Mouse (Mus musculus): ENCODE data around the gene Ptprm. TPM values are rescaled to one million over a fixed set of nuclear protein-coding genes. Genes with fewer than 3 reads are reported as not detected.

Ptprm gene
- total and polyA plus RNA-seq, 3 experiments: not detected

- H3K4me3 ChIP-seq (ENCODE audit: control insufficient read depth in 1 of 2, insufficient read depth in 1 of 2, low read depth in 2 of 2, low read length in 2 of 2): no peak overlapping the region
- TF ChIP-seq ZNF384 (IDR thresholded peaks at IDR 0.05; ENCODE audit: low read depth, low read length) (no peak), MAFK (IDR thresholded peaks at IDR 0.05; ENCODE audit: borderline replicate concordance, low read depth, low read length) (0 out of 2 replicates have a peak, but pooled peaks have one; percentile 30)
- H3K79me2 ChIP-seq (ENCODE audit: control insufficient read depth, insufficient read depth, low read length, poor library complexity): no peaks in the 10 kb centered on the region
- no peaks in the 10 kb centered on the region for H3K4me1 ChIP-seq (ENCODE audit: control insufficient read depth in 1 of 2, insufficient read depth in 2 of 2, low read length in 2 of 2)
- H3K36me3 ChIP-seq (ENCODE audit: control insufficient read depth in 1 of 2, insufficient read depth in 2 of 2, low read length in 2 of 2): no peaks in the 10 kb centered on the region
- no peaks in the 10 kb centered on the region for H3K27me3 ChIP-seq (ENCODE audit: control insufficient read depth in 1 of 2, insufficient read depth in 2 of 2, low read length in 2 of 2)
- no peaks in the 10 kb centered on the region for H3K9me3 ChIP-seq (replicated peaks; ENCODE audit: insufficient read depth, low read length)
- no peak overlapping the region for H3K27ac ChIP-seq (ENCODE audit: control insufficient read depth, low read depth, low read length)
- H3K9ac ChIP-seq (ENCODE audit: control insufficient read depth, low read depth, low read length, poor library complexity, severe bottlenecking): no peak overlapping the region
- DNase-seq (ENCODE audit: low read depth, low spot score): no peak
Measured at GRCm38 (mm10) chr17:67302074-67302473, 52.2 kb downstream of the Ptprm start.

GRCm38 (mm10) chr17:67301367-67301766, 52.9 kb downstream of the Ptprm start:
- H3K4me3 ChIP-seq (ENCODE audit: control insufficient read depth in 1 of 2, insufficient read depth in 1 of 2, low read depth in 2 of 2, low read length in 2 of 2): no peak overlapping the region
- no peak overlapping the region for H3K27ac ChIP-seq (ENCODE audit: control insufficient read depth, low read depth, low read length)
- H3K9me3 ChIP-seq (replicated peaks; ENCODE audit: insufficient read depth, low read length): no peaks in the 10 kb centered on the region
- H3K36me3 ChIP-seq (ENCODE audit: control insufficient read depth in 1 of 2, insufficient read depth in 2 of 2, low read length in 2 of 2): no peaks in the 10 kb centered on the region
- H3K79me2 ChIP-seq (ENCODE audit: control insufficient read depth, insufficient read depth, low read length, poor library complexity): no peaks in the 10 kb centered on the region
- no peak for DNase-seq (ENCODE audit: low read depth, low spot score)
- no peaks in the 10 kb centered on the region for H3K4me1 ChIP-seq (ENCODE audit: control insufficient read depth in 1 of 2, insufficient read depth in 2 of 2, low read length in 2 of 2)
- H3K9ac ChIP-seq (ENCODE audit: control insufficient read depth, low read depth, low read length, poor library complexity, severe bottlenecking): no peak overlapping the region
- TF ChIP-seq HCFC1 (IDR thresholded peaks at IDR 0.05; ENCODE audit: low read depth, low read length): no peak
- TF ChIP-seq ZMIZ1 (IDR thresholded peaks at IDR 0.05; ENCODE audit: low read depth, low read length): no peak
- no peak for TF ChIP-seq MAZ (IDR thresholded peaks at IDR 0.05; ENCODE audit: low read depth, low read length)
- no peak for TF ChIP-seq MEF2A (IDR thresholded peaks at IDR 0.05; ENCODE audit: extremely low read depth, insufficient replicate concordance, low read depth, low read length, poor library complexity, severe bottlenecking)
- no peak for TF ChIP-seq MYC (IDR thresholded peaks at IDR 0.05; ENCODE audit: low read depth, low read length)
- TF ChIP-seq CHD1 (IDR thresholded peaks at IDR 0.05; ENCODE audit: low read depth, low read length): no peak
- no peak for TF ChIP-seq GATA1 (IDR thresholded peaks at IDR 0.05; ENCODE audit: low read depth, low read length)
- TF ChIP-seq TCF12 (IDR thresholded peaks at IDR 0.05; ENCODE audit: low read depth, low read length): no peak
- TF ChIP-seq CTCF (IDR thresholded peaks at IDR 0.05 in 2 of 3, conservative IDR thresholded peaks at IDR 0.05 in 1 of 3; ENCODE audit: control insufficient read depth in 1 of 3, insufficient read depth in 1 of 3, low read depth in 2 of 3, low read length in 3 of 3, poor library complexity in 1 of 3, severe bottlenecking in 1 of 3): no peak
- TF ChIP-seq TAL1 (IDR thresholded peaks at IDR 0.05; ENCODE audit: low read length): no peak
- TF ChIP-seq NRF1 (IDR thresholded peaks at IDR 0.05; ENCODE audit: insufficient read depth, low read depth, low read length, poor library complexity, severe bottlenecking): no peak
- no peak for TF ChIP-seq ZKSCAN1 (IDR thresholded peaks at IDR 0.05; ENCODE audit: low read depth, low read length)
- TF ChIP-seq POLR2AphosphoS2 (IDR thresholded peaks at IDR 0.05; ENCODE audit: low read length): no peak
- TF ChIP-seq E2F4 (IDR thresholded peaks at IDR 0.05; ENCODE audit: borderline replicate concordance, low read depth, low read length): no peak
- no peak for TF ChIP-seq POLR2A (IDR thresholded peaks at IDR 0.05; ENCODE audit: control insufficient read depth in 1 of 2, insufficient read depth in 1 of 2, low read depth in 1 of 2, low read length in 2 of 2, poor library complexity in 1 of 2)
- TF ChIP-seq MXI1 (IDR thresholded peaks at IDR 0.05; ENCODE audit: low read depth, low read length): no peak
- no peak for TF ChIP-seq POLR2AphosphoS5 (IDR thresholded peaks at IDR 0.05; ENCODE audit: borderline replicate concordance, low read depth, low read length)
- H3K27me3 ChIP-seq (ENCODE audit: control insufficient read depth in 1 of 2, insufficient read depth in 2 of 2, low read length in 2 of 2): no peaks in the 10 kb centered on the region
